Mouse (Mus musculus) cerebellum, adult 18-20 months (tissue): ENCODE data around the gene Fgf12.

Experiments used
- DNase-seq, 2 experiments: peaks; one replicate each; pipeline ENCODE4 v3.0.0; 2021

The Fgf12 gene

DNA sequence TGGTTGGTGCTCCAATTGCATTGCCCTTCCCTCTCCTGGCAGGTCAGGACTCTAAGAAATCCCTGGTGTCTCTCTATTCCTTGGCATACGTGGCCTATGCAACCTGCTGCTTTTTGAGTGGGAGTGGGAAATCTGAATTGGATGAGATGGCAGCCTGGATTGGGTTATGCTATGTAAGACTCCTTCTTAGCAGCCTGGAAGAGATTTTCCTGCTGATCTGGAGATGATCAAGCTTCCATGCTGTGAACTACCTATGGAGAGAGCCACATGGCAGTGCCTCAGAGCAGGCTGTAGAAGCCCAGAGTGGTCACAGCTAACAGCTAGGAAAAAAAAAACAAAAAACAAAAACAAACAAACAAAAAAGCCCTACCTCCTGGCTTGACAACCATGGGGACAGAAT lies 277.3 kb downstream of the Fgf12 start:
- DNase-seq: peak; percentile 60 to 66

DNA sequence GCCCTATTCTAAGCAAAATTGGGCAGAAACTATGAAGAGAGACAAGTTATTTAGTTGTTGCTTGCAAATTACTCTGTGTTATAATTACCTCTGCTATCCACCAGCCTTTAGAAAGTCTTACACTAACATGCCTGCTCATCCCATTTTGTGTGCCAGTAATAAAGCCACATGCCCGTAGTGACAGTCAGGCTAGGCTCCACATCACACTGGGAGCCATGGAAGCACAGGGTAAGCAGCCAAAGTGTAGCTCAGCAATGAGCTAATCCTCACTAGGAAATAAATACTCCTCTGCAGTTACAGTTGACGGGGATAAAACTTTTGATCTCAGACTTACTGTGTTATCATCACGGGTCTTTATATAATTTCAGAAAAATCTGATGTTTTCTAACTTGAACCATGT lies 298.0 kb downstream of the Fgf12 start:
- DNase-seq: peak; percentile 37 to 43

GRCm38 (mm10) chr16:28447114-28447455 lies 305.8 kb downstream of the Fgf12 start:
- DNase-seq: peak in 1 of 2 experiments; percentile 16

- peak; percentile 51 to 74 for DNase-seq
These were observed 306.3 kb downstream of the Fgf12 start for GRCm38 (mm10) chr16:28446334-28447113.

DNA sequence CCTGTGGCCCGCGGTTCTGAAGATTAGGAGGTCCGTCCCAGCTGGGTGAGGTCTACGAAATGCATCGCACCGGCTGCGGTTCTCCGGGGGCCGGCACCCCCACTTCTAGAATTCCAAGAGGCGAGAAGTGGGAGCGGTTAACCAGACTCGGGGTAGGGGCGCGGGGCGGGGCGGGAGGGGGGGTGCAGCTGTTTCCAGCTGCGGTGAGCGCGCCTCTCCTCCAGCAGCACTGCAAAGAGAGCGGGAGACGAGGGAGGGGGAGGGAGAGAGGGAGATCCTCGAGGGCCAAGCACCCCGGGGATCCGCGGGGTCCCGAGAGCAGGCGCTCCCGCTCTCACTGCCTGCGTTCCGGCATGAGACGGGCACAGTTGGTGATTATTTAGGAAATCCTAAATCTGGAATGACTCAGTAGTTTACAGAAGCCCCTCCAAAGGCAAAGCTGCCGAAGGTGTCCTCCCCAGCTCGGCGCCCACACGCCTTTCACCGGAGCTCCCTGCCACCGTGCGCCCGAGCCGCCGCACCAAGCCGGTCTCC lies 307.0 kb downstream of the Fgf12 start:
- peak; percentile 40 to 43 for DNase-seq

DNA sequence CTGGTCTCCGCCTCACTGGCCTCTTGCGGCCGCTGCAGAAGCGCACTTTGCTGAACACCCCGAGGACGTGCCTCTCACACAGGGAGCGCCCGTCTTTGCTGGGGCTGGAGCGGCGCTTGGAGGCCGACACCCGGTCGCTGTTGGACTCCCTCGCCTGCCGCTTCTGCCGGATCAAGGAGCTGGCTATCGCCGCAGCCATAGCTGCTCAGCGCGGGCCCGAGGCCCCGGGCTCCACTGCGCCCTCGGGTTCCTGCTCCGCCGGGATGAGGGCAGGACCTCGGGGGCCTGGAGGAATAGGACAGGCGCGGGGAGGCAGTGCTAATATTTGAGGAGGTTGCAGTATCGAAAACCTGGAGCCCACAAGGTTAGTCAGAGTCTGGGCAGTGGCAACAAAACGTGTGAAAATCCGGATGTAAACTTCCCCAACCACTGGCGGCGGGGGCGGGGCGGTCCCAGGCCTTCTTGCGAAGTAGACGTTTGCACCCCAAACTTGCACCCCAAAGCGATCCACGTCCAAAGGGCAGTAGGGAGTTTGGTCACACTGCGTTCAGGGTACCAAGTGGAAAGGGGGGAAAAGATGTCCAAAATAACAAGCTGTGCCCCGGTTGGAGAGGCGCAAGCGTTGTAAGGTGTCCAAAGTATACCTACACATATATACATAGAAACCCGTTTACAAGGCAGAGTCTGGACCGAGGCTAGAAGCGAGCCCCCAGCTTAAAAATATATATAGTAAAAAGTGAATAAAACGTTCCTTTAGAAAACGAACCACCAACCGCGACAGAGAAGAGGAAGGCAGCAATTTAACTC lies 307.7 kb downstream of the Fgf12 start:
- DNase-seq: peak; percentile 63 to 65

DNA sequence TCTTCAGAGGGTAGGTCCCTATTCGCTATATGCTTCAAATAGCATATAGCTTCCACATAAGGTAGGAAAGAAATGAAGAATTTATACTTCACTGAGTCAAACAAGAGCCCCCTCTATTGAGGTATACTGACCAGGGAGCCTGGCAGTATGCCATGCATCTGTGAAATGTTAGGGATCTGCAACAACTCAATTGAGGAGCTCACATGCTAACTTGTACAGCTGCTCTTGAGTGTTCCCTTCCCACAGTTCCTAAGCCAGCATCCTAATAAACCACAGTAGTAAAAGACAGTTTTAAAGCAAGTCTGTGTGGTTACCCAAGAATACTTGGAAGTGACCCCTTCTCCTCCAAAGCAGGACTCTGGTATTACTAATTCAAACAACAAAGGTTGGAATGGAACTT lies 331.3 kb downstream of the Fgf12 start:
- DNase-seq: no peak

DNA sequence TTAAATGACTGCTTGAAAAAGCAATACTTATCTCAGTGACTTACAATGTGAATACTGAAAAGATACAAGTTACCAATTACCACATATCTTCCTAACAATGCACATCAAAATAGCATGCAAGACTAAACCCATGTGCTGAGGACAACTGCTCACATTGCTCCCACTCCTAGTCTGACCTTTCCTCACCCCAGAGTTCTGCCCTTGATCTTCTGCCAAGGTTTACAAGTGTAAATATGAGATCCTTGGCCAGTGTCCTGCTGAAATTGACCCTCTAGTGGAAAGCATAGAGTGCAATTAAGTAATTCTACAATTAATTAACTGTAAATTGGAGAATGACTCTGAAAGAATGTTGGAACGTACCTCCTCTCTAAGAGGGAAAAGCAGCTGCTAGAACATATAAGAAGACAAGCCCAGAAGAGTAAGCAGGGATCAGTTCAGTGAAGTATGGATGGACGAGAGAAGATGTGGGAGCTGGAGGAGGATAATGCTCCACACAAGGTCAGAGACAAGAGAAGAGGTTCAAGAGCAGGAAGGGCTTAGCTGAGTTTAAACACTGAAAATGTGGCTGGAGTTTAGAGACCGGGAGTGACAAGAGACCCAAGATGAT lies 333.1 kb downstream of the Fgf12 start:
- DNase-seq: no peak

DNA sequence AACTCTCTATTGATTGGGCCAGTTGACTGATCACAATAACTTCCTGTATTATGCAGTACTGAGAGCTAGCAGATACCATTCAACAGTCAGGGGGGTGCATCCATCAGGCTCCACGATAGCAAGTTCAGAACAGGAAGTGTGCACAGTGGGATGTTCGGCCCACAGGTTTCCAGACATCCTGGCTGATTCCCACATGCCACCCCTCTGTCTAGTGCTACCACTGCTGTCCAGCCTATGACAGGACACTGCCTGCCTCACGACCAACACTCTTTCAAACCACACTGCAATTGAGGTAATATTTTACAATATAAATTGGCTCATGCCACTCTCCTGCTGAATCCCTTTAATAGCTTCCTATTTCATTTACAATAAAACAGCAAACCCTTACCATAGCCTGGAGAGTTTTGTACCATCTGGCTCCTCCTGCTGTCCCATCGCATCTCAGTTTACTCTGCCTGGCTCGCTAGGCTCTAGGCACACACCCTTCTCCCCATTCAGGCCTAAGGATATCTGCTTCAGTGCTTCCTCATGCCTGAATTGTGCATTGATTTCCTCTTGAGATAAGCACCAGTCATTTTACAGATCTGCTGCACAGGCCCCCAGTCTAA lies 341.6 kb downstream of the Fgf12 start:
- DNase-seq: peak; percentile 49 to 65

GRCm38 (mm10) chr16:28408294-28408693 lies 344.6 kb downstream of the Fgf12 start:
- no peak for DNase-seq

DNA sequence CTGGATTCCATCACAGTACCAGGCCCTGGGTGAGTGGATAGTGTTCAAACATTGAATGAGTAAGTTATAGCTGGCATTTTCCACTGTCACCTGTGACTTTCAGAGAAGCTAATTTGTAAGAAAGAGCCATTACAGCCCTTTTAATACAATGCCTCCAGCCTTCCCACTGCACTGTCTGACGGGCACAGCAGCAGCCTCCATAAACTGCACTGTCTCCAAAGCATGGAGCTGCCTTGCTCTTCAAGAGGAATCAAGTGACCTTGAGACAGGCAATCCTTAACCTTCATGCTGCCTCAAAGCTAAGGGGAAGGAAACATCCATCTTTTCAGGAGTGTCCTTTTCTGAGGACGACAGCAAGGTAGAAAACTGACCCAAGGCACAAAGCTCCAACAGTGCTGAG lies 345.0 kb downstream of the Fgf12 start:
- no peak for DNase-seq

DNA sequence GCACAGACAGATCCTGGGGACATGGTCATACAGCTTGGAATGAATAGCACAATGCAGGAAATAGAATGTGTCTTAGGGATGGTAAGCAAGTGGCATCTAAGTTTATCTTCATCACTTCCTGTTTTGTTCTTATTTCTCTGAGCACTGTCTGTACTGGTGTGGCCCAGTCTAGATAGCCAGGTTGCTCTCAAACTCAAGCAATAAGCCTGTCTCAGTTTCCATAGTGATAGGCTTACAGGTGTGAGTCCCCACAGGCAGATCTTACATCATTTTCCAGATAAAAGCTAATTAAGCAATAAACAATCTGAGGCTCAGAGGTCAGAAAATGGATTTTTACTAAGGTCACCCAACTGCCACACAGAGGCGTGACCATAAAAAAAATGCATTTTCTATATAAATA lies 348.7 kb downstream of the Fgf12 start:
- DNase-seq: no peak

DNA sequence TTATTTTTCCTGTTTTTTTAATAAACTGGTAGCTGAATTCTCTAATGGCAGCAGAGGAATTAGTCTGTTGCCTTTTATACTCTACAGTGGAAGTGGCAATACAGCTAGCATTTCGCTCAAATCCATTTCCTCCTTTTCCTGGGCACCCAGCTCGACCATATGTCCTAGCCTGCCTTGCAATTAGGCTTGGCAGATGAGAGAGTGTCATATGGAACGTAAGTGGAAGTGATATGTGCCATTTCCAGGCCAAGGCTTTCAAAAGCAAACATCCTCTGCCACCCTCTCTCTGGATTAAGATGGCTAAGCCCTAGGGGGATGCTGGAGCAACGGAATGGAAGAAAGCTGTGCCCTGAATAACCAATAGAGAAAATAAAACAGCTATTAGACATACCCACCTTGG lies 350.2 kb downstream of the Fgf12 start:
- DNase-seq: peak; percentile 75 to 87

GRCm38 (mm10) chr16:28391283-28391682 lies 361.6 kb downstream of the Fgf12 start:
- no peak for DNase-seq

DNA sequence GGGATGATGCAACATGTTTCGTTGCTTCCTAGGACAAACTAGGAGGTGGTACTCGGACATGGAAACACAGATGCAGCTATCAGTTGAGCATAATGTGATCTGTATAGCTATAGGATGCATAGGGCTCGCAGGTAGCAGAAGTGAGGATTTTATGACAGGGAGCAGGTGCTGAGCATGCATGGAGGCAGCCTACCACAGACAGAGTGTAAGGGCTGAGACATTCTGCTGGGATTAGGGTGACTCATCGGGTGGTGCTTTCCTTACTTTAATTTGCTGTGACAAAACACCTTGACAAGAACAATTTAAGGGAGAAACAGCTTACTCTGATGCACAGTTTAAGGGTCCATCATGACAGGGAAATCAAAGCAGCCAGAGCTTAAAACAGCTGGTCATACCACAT lies 363.8 kb downstream of the Fgf12 start:
- DNase-seq: no peak

- DNase-seq: no peak
These were observed 378.1 kb downstream of the Fgf12 start for GRCm38 (mm10) chr16:28374790-28375189.

- no peak for DNase-seq
These were observed 379.6 kb downstream of the Fgf12 start for GRCm38 (mm10) chr16:28373311-28373710.

GRCm38 (mm10) chr16:28350624-28351023 lies 402.2 kb downstream of the Fgf12 start:
- DNase-seq: no peak

- peak in 1 of 2 experiments; percentile 14 for DNase-seq
These were observed 407.5 kb downstream of the Fgf12 start for GRCm38 (mm10) chr16:28345323-28345722.

DNA sequence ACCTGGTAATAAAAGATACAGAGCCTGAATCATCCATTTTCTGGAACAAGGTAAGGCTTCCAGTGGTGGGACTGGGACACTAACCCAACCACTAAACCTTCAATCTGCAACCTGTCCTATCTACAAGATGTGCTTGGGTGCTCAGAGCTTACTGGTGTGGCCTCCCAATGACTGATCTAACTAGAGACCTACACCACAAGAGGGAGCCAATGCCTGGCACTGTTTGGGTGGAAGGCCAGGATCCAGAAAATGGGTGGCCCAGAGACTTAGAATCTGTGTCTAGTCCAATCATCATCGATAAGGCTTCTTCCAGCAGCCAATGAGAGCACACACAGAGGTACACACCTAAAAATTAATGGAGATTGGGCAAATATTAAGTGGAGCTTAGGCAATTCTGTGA lies 414.9 kb downstream of the Fgf12 start:
- peak; percentile 24 for DNase-seq

DNA sequence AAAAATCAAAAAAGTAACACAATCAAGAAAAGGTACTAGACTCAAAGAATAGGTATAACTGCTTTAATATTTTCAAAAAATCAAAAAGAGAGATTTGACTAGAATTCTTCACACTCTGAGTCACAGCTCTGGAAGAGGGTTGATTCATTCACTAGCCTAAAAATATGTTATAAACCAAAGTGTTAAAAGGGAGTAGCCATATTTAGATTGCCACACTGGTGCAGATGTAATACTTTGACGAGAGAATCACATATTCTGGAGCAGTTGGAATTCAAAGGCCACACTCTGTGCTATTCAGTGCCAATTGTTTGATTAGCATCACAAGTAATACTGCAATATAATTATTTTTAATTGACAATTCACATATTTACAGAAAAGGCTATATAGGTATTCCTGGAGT lies 416.2 kb downstream of the Fgf12 start:
- DNase-seq: no peak

GRCm38 (mm10) chr16:28335025-28335424 lies 417.8 kb downstream of the Fgf12 start:
- DNase-seq: no peak

GRCm38 (mm10) chr16:28323576-28323975 lies 429.3 kb downstream of the Fgf12 start:
- DNase-seq: no peak
